Mouse (Mus musculus) liver, embryonic 14.5 days (tissue): Measurements from ENCODE around the gene Shkbp1.

ENCODE experiments used
- CTCF ChIP-seq: IDR thresholded peaks from 2 replicates; pipeline ENCODE4 v1.5.1; 2016; ENCODE audit warnings: antibody characterized with exemption, low read depth, control low read depth
- EP300 ChIP-seq: IDR thresholded peaks from 2 replicates; pipeline ENCODE4 v1.6.1; 2016; ENCODE audit warnings: antibody characterized with exemption, low read depth

DNA sequence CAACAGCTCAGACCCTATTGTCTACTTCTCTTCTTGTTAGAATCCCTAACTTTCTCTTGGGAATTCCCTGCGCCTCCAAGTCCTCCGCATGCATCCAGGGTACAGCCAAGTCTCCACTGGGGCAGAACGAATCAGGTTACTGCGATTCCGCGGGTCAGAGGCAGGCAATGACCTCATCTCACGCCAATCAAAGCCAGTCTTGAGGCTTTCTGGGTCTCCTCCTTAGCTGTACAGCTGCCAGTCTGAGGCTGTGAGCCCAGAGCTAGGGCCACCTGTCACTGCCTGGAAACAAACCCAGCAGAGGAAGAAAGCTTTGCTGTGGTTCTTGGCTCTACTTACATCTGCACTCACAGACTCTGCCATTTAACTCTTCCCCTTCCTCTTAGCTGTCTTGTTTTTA, 39.9 kb downstream of the Shkbp1 start:
- TF ChIP-seq CTCF (no peak), EP300 (no peak)
